In the genomic region with DNA sequence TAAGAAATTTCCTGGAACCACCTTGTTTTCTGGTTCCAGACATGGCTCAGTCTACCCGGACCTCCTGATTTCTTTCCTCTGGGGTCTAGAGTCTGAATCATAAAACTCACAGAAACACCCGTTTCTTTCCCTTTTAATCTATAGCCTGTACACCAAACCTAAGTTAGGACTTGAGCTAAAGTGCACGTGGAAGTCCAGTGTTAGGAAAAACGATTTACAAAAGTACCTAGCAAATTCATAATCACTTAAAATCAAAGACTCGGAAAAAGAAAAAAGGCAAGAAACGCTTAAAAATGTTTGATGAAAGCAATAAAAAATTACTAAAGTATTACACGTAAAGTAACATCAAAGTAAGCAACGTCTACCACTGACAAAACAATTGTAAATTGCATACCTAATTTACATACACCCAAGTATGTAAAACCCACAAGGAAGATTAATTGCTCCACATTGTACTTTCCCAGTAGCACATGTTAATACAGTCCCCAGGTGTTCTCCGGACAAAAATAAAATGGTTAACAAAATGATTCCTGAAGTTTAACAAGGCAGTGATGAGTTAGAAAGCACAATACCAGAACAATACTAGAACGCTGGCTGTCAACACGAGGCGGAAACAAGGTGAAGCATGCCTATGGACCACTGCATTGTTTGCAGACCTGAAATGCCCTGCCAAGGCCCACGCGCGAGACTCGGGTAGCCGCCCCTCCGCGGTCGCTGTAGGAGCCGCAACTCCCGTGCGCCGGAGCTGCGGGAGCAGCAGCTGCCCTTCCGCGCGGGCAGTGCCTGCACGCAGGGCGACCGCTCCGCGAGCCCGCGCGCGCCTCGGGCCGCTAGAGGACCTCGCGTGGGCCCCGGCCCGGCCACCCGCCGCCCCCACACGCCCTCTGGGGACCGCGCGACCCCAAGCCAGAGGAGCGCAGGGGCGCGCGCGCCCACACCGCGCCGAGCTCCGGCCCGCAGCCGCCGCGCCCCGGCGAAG, we compare ENCODE assay signal across 8 mouse cellular contexts. TPM values are rescaled to one million over a fixed set of nuclear protein-coding genes. Genes with fewer than 3 reads are reported as not detected.
DNase-seq lines count a peak whose midpoint lies in the region; ATAC-seq and TF ChIP-seq lines count a peak whose summit lies in the region.

No protein-coding gene starts in this region.

- H3K27ac ChIP-seq in bone marrow, adult 2 months (ENCODE audit: control insufficient read depth, insufficient read depth, low read depth, low read length, poor library complexity) = peak overlapping the region; percentile 97
- peak overlapping the region; percentile 98 for H3K27ac ChIP-seq in heart, embryonic 15.5 days
- H3K27ac ChIP-seq in liver, embryonic 14.5 days = peak overlapping the region; percentile 76
- peak overlapping the region; percentile 91 for H3K27ac ChIP-seq in stomach, embryonic 14.5 days (ENCODE audit: low read length)

- peak overlapping the region; percentile 69 for H3K4me2 ChIP-seq in heart, embryonic 15.5 days
- peak overlapping the region; percentile 68 for H3K4me2 ChIP-seq in liver, embryonic 14.5 days (ENCODE audit: low read depth)
- H3K4me2 ChIP-seq in stomach, embryonic 14.5 days (replicated peaks; ENCODE audit: low read depth, low read length) = peak overlapping the region; percentile 64

- peaks cover 2% of the 10 kb centered on the region; the same call in 1 of the 2 replicates for H3K4me1 ChIP-seq in bone marrow, adult 2 months (ENCODE audit: control insufficient read depth, insufficient read depth, low read length)
- peaks cover 54% of the 10 kb centered on the region for H3K4me1 ChIP-seq in erythroblast, embryonic 14.5 days (ENCODE audit: control insufficient read depth)
- peaks cover 31% of the 10 kb centered on the region for H3K4me1 ChIP-seq in heart, embryonic 15.5 days (replicated peaks)
- H3K4me1 ChIP-seq in liver, embryonic 14.5 days (replicated peaks; ENCODE audit: control insufficient read depth in 2 of 2, insufficient read depth in 2 of 2, low read length in 1 of 2) = peaks cover 12 to 20% of the 10 kb centered on the region in 2 experiments
- H3K4me1 ChIP-seq in stomach, embryonic 14.5 days (ENCODE audit: control insufficient read depth, insufficient read depth, low read length) = peaks cover 15% of the 10 kb centered on the region

- peaks cover 29% of the 10 kb centered on the region for H3K79me3 ChIP-seq in C2C12 (ENCODE audit: low read depth)

- no peak for TF ChIP-seq EP300 in liver, embryonic 14.5 days (IDR thresholded peaks at IDR 0.05; ENCODE audit: low read depth)

- H3K27me3 ChIP-seq in C2C12 (ENCODE audit: control insufficient read depth, insufficient read depth, insufficient read length) = no peaks in the 10 kb centered on the region
- no peaks in the 10 kb centered on the region for H3K27me3 ChIP-seq in erythroblast, embryonic 14.5 days (ENCODE audit: control insufficient read depth)
- no peaks in the 10 kb centered on the region for H3K27me3 ChIP-seq in heart, embryonic 15.5 days
- no peaks in the 10 kb centered on the region for H3K27me3 ChIP-seq in liver, embryonic 14.5 days (ENCODE audit: control insufficient read depth, insufficient read depth, low read length)
- H3K27me3 ChIP-seq in stomach, embryonic 14.5 days (ENCODE audit: control insufficient read depth, insufficient read depth, low read length) = no peaks in the 10 kb centered on the region

- H3ac ChIP-seq in C2C12 (ENCODE audit: control insufficient read depth, insufficient read length, low read depth) = peak overlapping the region; percentile 96

- peak; percentile 18; the same call in 1 of the 2 replicates for TF ChIP-seq POLR2A in bone marrow, adult 2 months (IDR thresholded peaks at IDR 0.05; ENCODE audit: borderline replicate concordance, control insufficient read depth, low read depth, low read length)

- no peak for TF ChIP-seq CTCF in C2C12 (IDR thresholded peaks at IDR 0.05; ENCODE audit: control insufficient read depth, insufficient read depth, insufficient read length)
- no peak for TF ChIP-seq CTCF in bone marrow, adult 2 months (IDR thresholded peaks at IDR 0.05; ENCODE audit: control insufficient read depth, insufficient read depth, low read length)
- peak; percentile 34; the same call in 1 of the 2 replicates for TF ChIP-seq CTCF in liver, embryonic 14.5 days (IDR thresholded peaks at IDR 0.05; ENCODE audit: low read depth)

- WGBS in bone marrow, adult 2 months = 4% methylated on average over 64 of the region's 64 CpGs
- 1% methylated on average over 56 of the region's 64 CpGs for WGBS in heart, embryonic 15.5 days
- WGBS in liver, embryonic 14.5 days (ENCODE audit: insufficient replicate concordance) = 1% methylated on average over 49 of the region's 64 CpGs
- WGBS in stomach, embryonic 14.5 days = 2% methylated on average over 46 of the region's 64 CpGs

- DNase-seq in kidney, postnatal 25 days = peak; percentile 56 to 71
- no peak for DNase-seq in liver, embryonic 14.5 days (ENCODE audit: low read depth in 3 of 3, low spot score in 3 of 3)
- peak; percentile 8 to 42 for DNase-seq in natural killer cell, adult 2 months (ENCODE audit: low spot score in 2 of 2)

- peak overlapping the region; percentile 65 for H3K4me3 ChIP-seq in C2C12 (ENCODE audit: insufficient read depth, poor library complexity, severe bottlenecking)
- H3K4me3 ChIP-seq in bone marrow, adult 2 months (replicated peaks; ENCODE audit: control insufficient read depth, low read depth, low read length) = peak overlapping the region; percentile 98
- H3K4me3 ChIP-seq in erythroblast, embryonic 14.5 days (replicated peaks) = peak overlapping the region; percentile 87
- H3K4me3 ChIP-seq in heart, embryonic 15.5 days = peak overlapping the region; percentile 69
- H3K4me3 ChIP-seq in liver, embryonic 14.5 days (ENCODE audit: insufficient read depth in 1 of 2, low read depth in 2 of 2, low read length in 2 of 2) = peak overlapping the region; percentile 70 to 84
- peak overlapping the region; percentile 46 for H3K4me3 ChIP-seq in stomach, embryonic 14.5 days (ENCODE audit: low read depth, low read length)

- H3K9me3 ChIP-seq in erythroblast, embryonic 14.5 days (ENCODE audit: control insufficient read depth, low read length) = no peaks in the 10 kb centered on the region
- H3K9me3 ChIP-seq in heart, embryonic 15.5 days (replicated peaks) = no peaks in the 10 kb centered on the region
- H3K9me3 ChIP-seq in liver, embryonic 14.5 days (ENCODE audit: control insufficient read depth, low read length) = no peaks in the 10 kb centered on the region
- no peaks in the 10 kb centered on the region for H3K9me3 ChIP-seq in stomach, embryonic 14.5 days (ENCODE audit: control insufficient read depth, low read depth, low read length)

- peaks cover 61% of the 10 kb centered on the region for H3K79me2 ChIP-seq in C2C12 (ENCODE audit: control insufficient read depth, insufficient read depth)

- no peaks in the 10 kb centered on the region for H3K36me3 ChIP-seq in C2C12 (ENCODE audit: control insufficient read depth, insufficient read depth)
- peaks cover 19% of the 10 kb centered on the region for H3K36me3 ChIP-seq in erythroblast, embryonic 14.5 days (ENCODE audit: control insufficient read depth)
- H3K36me3 ChIP-seq in heart, embryonic 15.5 days = peaks cover 2% of the 10 kb centered on the region; the same call in 1 of the 2 replicates
- H3K36me3 ChIP-seq in liver, embryonic 14.5 days (replicated peaks; ENCODE audit: control insufficient read depth, insufficient read depth, low read depth) = no peaks in the 10 kb centered on the region; the same call in 1 of the 2 replicates
- H3K36me3 ChIP-seq in stomach, embryonic 14.5 days (ENCODE audit: control insufficient read depth, insufficient read depth, low read length) = peaks cover under 1% of the 10 kb centered on the region; the same call in 1 of the 2 replicates

- ATAC-seq in heart, embryonic 15.5 days (replicated peaks; ENCODE audit: insufficient number of reproducible peaks, insufficient read depth, low FRiP score, low read depth) = peak; percentile 5
- ATAC-seq in liver, embryonic 14.5 days (ENCODE audit: insufficient read depth) = peak; percentile 5; the same call in 1 of the 2 replicates
- no peak for ATAC-seq in stomach, embryonic 14.5 days (ENCODE audit: insufficient number of reproducible peaks, insufficient read depth, low FRiP score, low read depth)

- peak overlapping the region; percentile 96 for H3K9ac ChIP-seq in heart, embryonic 15.5 days
- H3K9ac ChIP-seq in liver, embryonic 14.5 days (replicated peaks) = peak overlapping the region; percentile 73
- peak overlapping the region; percentile 65 for H3K9ac ChIP-seq in stomach, embryonic 14.5 days (replicated peaks; ENCODE audit: low read depth, low read length)

TF ChIP-seq in C2C12, 6 proteins besides CTCF, POLR2A, EP300 and RAD21:
- no peak for TF ChIP-seq MAX (IDR thresholded peaks at IDR 0.05)
- no peak for TF ChIP-seq CEBPB (IDR thresholded peaks at IDR 0.05; ENCODE audit: low read depth)
- TF ChIP-seq MYOG (IDR thresholded peaks at IDR 0.05; ENCODE audit: control insufficient read depth, extremely low read depth, insufficient read length) = no peak
- TF ChIP-seq USF1 (IDR thresholded peaks at IDR 0.05; ENCODE audit: low read depth) = no peak
- no peak for TF ChIP-seq FOSL1 (IDR thresholded peaks at IDR 0.05; ENCODE audit: insufficient read depth, low read length, poor library complexity, severe bottlenecking)
- TF ChIP-seq MYOD1 (IDR thresholded peaks at IDR 0.05; ENCODE audit: control insufficient read depth, insufficient read length, low read depth) = no peak

RNA-seq across cellular contexts. Expression of a gene that starts 0.8 kb away (rescaled TPM):
- polyA plus RNA-seq in C2C12 (2012; fragmentation: generic; extraction: Trizol) = 3.4 TPM
- polyA plus RNA-seq in bone marrow, adult 2 months (2011; ENCODE audit: insufficient read depth, insufficient read length, low replicate concordance, missing spikeins) = 4.6 and 4.7 TPM in 2 replicates
- polyA plus RNA-seq in erythroblast, embryonic 14.5 days (2012) = 0.02 and 0.04 TPM in 2 replicates
- polyA plus RNA-seq in heart, embryonic 15.5 days (2015; fragmentation: Nextera tagmentation; extraction: Ambion mirVana) = 31.2 and 32.9 TPM in 2 replicates
- polyA plus RNA-seq in liver, embryonic 14.5 days (2012; rRNA removed) = 2.0 and 2.9 TPM in 2 replicates
- polyA plus RNA-seq in liver, embryonic 14.5 days (2014; fragmentation: Nextera tagmentation; extraction: Ambion mirVana) = 5.5 and 6.6 TPM in 2 replicates
- 14.9 and 16.5 TPM in 2 replicates for polyA plus RNA-seq in stomach, embryonic 14.5 days (2014; fragmentation: Nextera tagmentation; extraction: Ambion mirVana)

RNA-seq across cellular contexts. Expression of a gene that starts 0.9 kb away (rescaled TPM):
- polyA plus RNA-seq in C2C12 (2012; fragmentation: generic; extraction: Trizol) = 11.7 TPM
- polyA plus RNA-seq in bone marrow, adult 2 months (2011; ENCODE audit: insufficient read depth, insufficient read length, low replicate concordance, missing spikeins) = 14.6 and 15.1 TPM in 2 replicates
- polyA plus RNA-seq in erythroblast, embryonic 14.5 days (2012) = 1.1 and 1.2 TPM in 2 replicates
- 45.3 and 47.6 TPM in 2 replicates for polyA plus RNA-seq in heart, embryonic 15.5 days (2015; fragmentation: Nextera tagmentation; extraction: Ambion mirVana)
- 10.4 and 15.1 TPM in 2 replicates for polyA plus RNA-seq in liver, embryonic 14.5 days (2012; rRNA removed)
- polyA plus RNA-seq in liver, embryonic 14.5 days (2014; fragmentation: Nextera tagmentation; extraction: Ambion mirVana) = 39.9 and 40.9 TPM in 2 replicates
- polyA plus RNA-seq in stomach, embryonic 14.5 days (2014; fragmentation: Nextera tagmentation; extraction: Ambion mirVana) = 55.1 and 59.2 TPM in 2 replicates

Comparison
In these comparisons a context has a peak if more than half of its experiments do, and no peak if none do; other contexts are left out.
1. H3K4me3 ChIP-seq: peak in every context shown above with its lines; median percentile 98 in bone marrow, adult 2 months; 87 in erythroblast, embryonic 14.5 days; 77 in liver, embryonic 14.5 days; 69 in heart, embryonic 15.5 days; 65 in C2C12; 46 in stomach, embryonic 14.5 days.
2. DNase-seq: peak in kidney, postnatal 25 days (2 of 2) and natural killer cell, adult 2 months (2 of 2); none in liver, embryonic 14.5 days (0 of 3).
3. Peak in every context shown above with its lines, with median percentiles within 50 percentile points of each other: H3K27ac ChIP-seq, H3K4me2 ChIP-seq and H3K9ac ChIP-seq.